Mouse (Mus musculus) lung, embryonic 14.5 days (tissue): Measurements from ENCODE around the gene Pgpep1. TPM values are rescaled to one million over a fixed set of nuclear protein-coding genes. Genes with fewer than 3 reads are reported as not detected.

Experiments used
- ATAC-seq: fragments of 200-750 bp; cut with Nextera tagmentation; 2 replicates; pipeline ENCODE4 v1.8.0; 2017; ENCODE audit warnings: mild to moderate bottlenecking, moderate TSS enrichment, moderate library complexity; ENCODE audit not compliant: insufficient read depth
- DNase-seq: peaks from one replicate; pipeline ENCODE4 v3.0.0-alpha.2; 2015
- H3K27ac ChIP-seq: fragments of 300-500 bp; sonication (generic); 2 replicates; pipeline ENCODE4 v1.5.1; 2014; ENCODE audit warnings: low read depth, mild to moderate bottlenecking, moderate library complexity
- H3K27me3 ChIP-seq: fragments of 300-500 bp; sonication (generic); 2 replicates; pipeline ENCODE4 v1.6.1; 2014; ENCODE audit warnings: low read length, control low read depth; ENCODE audit not compliant: insufficient read depth
- H3K36me3 ChIP-seq: fragments of 300-500 bp; sonication (generic); 2 replicates; pipeline ENCODE4 v1.6.1; 2014; ENCODE audit warnings: control low read depth; ENCODE audit not compliant: insufficient read depth
- H3K4me1 ChIP-seq: fragments of 300-500 bp; sonication (generic); 2 replicates; pipeline ENCODE4 v1.6.1; 2014; ENCODE audit warnings: antibody characterized with exemption, control low read depth; ENCODE audit not compliant: insufficient read depth
- H3K4me2 ChIP-seq: fragments of 300-500 bp; sonication (generic); 2 replicates; pipeline ENCODE4 v1.6.1; 2014; ENCODE audit warnings: mild to moderate bottlenecking
- H3K4me3 ChIP-seq: fragments of 300-500 bp; sonication (generic); 2 replicates; pipeline ENCODE4 v1.5.1; 2014; ENCODE audit warnings: low read depth, low read length
- H3K9ac ChIP-seq: fragments of 300-500 bp; sonication (generic); 2 replicates; pipeline ENCODE4 v1.6.1; 2014
- H3K9me3 ChIP-seq: fragments of 300-500 bp; sonication (generic); 2 replicates; pipeline ENCODE4 v1.6.1; 2016; ENCODE audit warnings: low read depth, low read length, control low read depth
- CTCF ChIP-seq: IDR thresholded peaks from 2 replicates; pipeline ENCODE4 v1.5.1; 2016; ENCODE audit warnings: antibody characterized with exemption, low read depth
- WGBS: fragments of 180-500 bp; shearing (Covaris S2); extraction: QIAGEN DNeasy Blood & Tissue Kit; methylation state at CpG from one replicate; pipeline ENCODE4 v1.1.7; 2014; 5-methylcytosine and 5-hydroxymethylcytosine counted together
- polyA plus RNA-seq: library from polyadenylated mRNA; unstranded; fragments of >200 nt; fragmentation: Nextera tagmentation; extraction: Ambion mirVana; gene quantifications from 2 replicates; pipeline ENCODE4 v1.2.1, GENCODE M21; 2014

The Pgpep1 gene
- polyA plus RNA-seq, 1 experiment from 2014 or later = 48.2 TPM

GRCm38 (mm10) chr8:70616645-70617044, 43.5 kb downstream of the Pgpep1 start:
- Histone ChIP-seq H3K9ac (no peak overlapping the region), H3K4me2 (no peak overlapping the region), H3K9me3 (no peaks in the 10 kb centered on the region), H3K4me3 (no peak overlapping the region), H3K27ac (no peak overlapping the region), H3K27me3 (no peaks in the 10 kb centered on the region), H3K36me3 (no peaks in the 10 kb centered on the region), H3K4me1 (0 out of 2 replicates have a peak, but pooled peaks cover 5% of the 10 kb centered on the region)
- no peak for TF ChIP-seq CTCF
- ATAC-seq = no peak
- 39% methylated on average over 11 of the region's 11 CpGs for WGBS
- no peak for DNase-seq

DNA sequence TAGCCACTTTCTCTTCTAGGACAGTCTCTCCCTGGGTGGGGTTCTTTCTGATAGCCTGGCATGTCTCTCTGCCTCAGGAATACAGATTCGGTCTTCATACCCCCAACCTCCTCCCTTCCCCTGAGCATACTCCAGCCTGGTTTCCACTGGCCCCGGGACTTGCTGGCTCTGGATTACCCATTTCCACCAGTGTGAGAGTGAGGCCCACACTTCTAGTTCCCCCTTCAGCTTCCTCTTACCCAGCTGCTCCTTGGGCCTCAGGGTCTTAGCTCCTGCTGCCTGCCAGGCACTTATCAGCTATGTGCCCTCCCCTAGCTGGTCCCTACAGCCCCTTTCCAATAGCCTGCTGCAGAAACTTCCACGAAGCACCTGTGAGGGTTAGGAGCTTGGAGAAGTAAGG, 44.3 kb downstream of the Pgpep1 start, which contains the start of gene Lrrc25:
Gene Lrrc25, plus strand, starts transcription at position 262 of the 400 bp plus-strand sequence.
- Histone ChIP-seq H3K27me3 (no peaks in the 10 kb centered on the region), H3K9me3 (no peaks in the 10 kb centered on the region), H3K9ac (no peak within 1 kb of the TSS), H3K27ac (no peak within 1 kb of the TSS), H3K36me3 (no peaks in the 10 kb centered on the region), H3K4me1 (0 out of 2 replicates have a peak, but pooled peaks cover 5% of the 10 kb centered on the region), H3K4me3 (no peak within 1 kb of the TSS), H3K4me2 (no peak within 1 kb of the TSS)
- TF ChIP-seq CTCF = no peak
- DNase-seq = no peak
- 80% methylated on average over 3 of the region's 3 CpGs for WGBS
- ATAC-seq = no peak

DNA sequence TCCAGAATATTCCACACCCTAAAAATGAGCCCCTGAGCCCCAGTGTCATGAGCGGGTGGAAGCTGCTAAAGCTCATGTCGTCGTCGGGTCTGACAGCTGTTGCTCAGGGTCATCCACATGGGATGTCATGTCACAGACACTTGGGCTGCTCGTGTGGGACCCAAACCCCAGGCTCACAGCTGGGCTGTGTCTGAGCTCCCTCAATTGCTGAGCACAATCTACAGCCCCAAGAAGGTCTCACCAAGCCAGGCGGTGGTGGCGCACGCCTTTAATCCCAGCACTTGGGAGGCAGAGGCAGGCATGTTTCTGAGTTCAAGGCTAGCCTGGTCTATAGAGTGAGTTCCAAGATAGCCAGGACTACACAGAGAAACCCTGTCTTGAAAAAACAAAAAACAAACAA, 44.9 kb downstream of the Pgpep1 start:
- Histone ChIP-seq H3K4me2 (no peak overlapping the region), H3K9ac (no peak overlapping the region), H3K4me3 (no peak overlapping the region), H3K27me3 (no peaks in the 10 kb centered on the region), H3K36me3 (no peaks in the 10 kb centered on the region), H3K4me1 (0 out of 2 replicates have a peak, but pooled peaks cover 5% of the 10 kb centered on the region), H3K27ac (no peak overlapping the region), H3K9me3 (no peaks in the 10 kb centered on the region)
- no peak for ATAC-seq
- 63% methylated on average over 8 of the region's 8 CpGs for WGBS
- no peak for TF ChIP-seq CTCF
- DNase-seq = no peak

DNA sequence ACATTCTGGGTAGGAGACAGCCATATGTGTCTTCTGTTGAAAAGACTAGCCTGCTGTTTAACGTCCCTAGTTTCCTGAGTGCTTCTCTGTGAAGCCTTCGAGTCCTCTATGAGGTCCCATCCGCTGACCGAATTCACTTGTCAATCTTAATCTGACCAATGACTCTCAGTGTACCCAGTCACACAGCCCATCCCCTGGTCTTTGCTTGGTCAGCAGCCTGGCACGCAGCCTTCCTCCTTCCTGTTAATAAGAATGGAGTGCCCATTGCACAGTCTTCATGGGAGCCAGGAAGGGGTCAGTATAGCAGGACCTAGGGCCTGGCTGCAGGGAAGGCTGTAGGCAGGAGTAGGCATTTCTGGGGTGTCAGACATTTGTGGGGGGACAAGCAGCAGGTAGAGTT, 45.7 kb downstream of the Pgpep1 start:
- Histone ChIP-seq H3K9me3 (no peaks in the 10 kb centered on the region), H3K4me2 (no peak overlapping the region), H3K36me3 (no peaks in the 10 kb centered on the region), H3K4me3 (no peak overlapping the region), H3K27ac (peak overlapping the region; percentile 36; the same call in 1 of the 2 replicates), H3K27me3 (no peaks in the 10 kb centered on the region), H3K9ac (no peak overlapping the region), H3K4me1 (0 out of 2 replicates have a peak, but pooled peaks cover 5% of the 10 kb centered on the region)
- no peak for TF ChIP-seq CTCF
- no peak for ATAC-seq
- no peak for DNase-seq
- 66% methylated on average over 5 of the region's 5 CpGs for WGBS

- Histone ChIP-seq H3K9me3 (no peaks in the 10 kb centered on the region), H3K9ac (no peak overlapping the region), H3K4me1 (peaks cover 10% of the 10 kb centered on the region; the same call in 1 of the 2 replicates), H3K4me3 (no peak overlapping the region), H3K4me2 (no peak overlapping the region), H3K36me3 (no peaks in the 10 kb centered on the region), H3K27me3 (no peaks in the 10 kb centered on the region), H3K27ac (no peak overlapping the region; the same call in 1 of the 2 replicates)
- DNase-seq (peak; percentile 44), ATAC-seq (no peak)
- WGBS = 6% methylated on average over 1 of the region's 1 CpGs
- no peak for TF ChIP-seq CTCF
Observed at GRCm38 (mm10) chr8:70613763-70614162, 46.4 kb downstream of the Pgpep1 start.

DNA sequence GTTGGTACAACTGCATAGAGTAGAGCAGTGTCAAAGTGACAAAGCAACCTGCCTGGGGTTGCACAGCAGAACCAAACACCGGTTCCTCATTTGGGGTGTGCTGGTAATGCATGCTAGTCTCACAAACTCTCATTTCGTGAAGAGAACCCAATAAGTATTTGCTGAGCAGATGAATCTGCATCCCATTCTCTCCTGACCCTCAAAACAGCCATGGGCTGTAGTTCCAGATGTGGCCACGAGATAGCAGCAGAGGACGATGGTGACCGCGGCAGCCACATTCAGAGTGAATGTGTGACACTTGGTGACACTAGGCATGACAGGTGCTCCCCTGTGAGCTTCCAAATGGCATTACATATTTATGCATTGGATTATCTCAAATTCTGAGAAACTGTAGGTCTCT, 48.3 kb downstream of the Pgpep1 start:
- H3K9ac ChIP-seq = peak overlapping the region; percentile 58
- ATAC-seq (no peak), DNase-seq (peak; percentile 94)
- peak overlapping the region; percentile 97 for H3K4me2 ChIP-seq
- H3K36me3 ChIP-seq = no peaks in the 10 kb centered on the region
- H3K27ac ChIP-seq = peak overlapping the region; percentile 80
- peak overlapping the region; percentile 83 for H3K4me3 ChIP-seq
- TF ChIP-seq CTCF = peak; percentile 99
- no peaks in the 10 kb centered on the region for H3K27me3 ChIP-seq
- no peaks in the 10 kb centered on the region for H3K9me3 ChIP-seq
- peaks cover 18% of the 10 kb centered on the region; the same call in 1 of the 2 replicates for H3K4me1 ChIP-seq
- under 1% methylated on average over 6 of the region's 6 CpGs for WGBS

- Histone ChIP-seq H3K9ac (peak overlapping the region; percentile 58), H3K4me3 (peak overlapping the region; percentile 83), H3K9me3 (no peaks in the 10 kb centered on the region), H3K27me3 (no peaks in the 10 kb centered on the region), H3K4me2 (peak overlapping the region; percentile 97), H3K4me1 (peaks cover 18% of the 10 kb centered on the region; the same call in 1 of the 2 replicates), H3K36me3 (no peaks in the 10 kb centered on the region), H3K27ac (peak overlapping the region; percentile 99)
- peak; percentile 95 for TF ChIP-seq CTCF
- ATAC-seq = no peak; the same call in 1 of the 2 replicates
- DNase-seq = peak; percentile 80
- under 1% methylated on average over 54 of the region's 54 CpGs for WGBS
Observed at GRCm38 (mm10) chr8:70610796-70611771, 49.1 kb downstream of the Pgpep1 start.
